Mouse (Mus musculus): ENCODE measurements at regions not wholly inside any gene's neighbourhood (a gene's known extent, or its start where the extent isn't known, plus 50 kb on each side); places are given as distances from the start of the nearest gene placed in this dataset. TPM values are rescaled to one million over a fixed set of nuclear protein-coding genes. Genes with fewer than 3 reads are reported as not detected.
A peak's percentile ranks its signal among the peaks of the same experiment; 100 is the strongest.

DNA sequence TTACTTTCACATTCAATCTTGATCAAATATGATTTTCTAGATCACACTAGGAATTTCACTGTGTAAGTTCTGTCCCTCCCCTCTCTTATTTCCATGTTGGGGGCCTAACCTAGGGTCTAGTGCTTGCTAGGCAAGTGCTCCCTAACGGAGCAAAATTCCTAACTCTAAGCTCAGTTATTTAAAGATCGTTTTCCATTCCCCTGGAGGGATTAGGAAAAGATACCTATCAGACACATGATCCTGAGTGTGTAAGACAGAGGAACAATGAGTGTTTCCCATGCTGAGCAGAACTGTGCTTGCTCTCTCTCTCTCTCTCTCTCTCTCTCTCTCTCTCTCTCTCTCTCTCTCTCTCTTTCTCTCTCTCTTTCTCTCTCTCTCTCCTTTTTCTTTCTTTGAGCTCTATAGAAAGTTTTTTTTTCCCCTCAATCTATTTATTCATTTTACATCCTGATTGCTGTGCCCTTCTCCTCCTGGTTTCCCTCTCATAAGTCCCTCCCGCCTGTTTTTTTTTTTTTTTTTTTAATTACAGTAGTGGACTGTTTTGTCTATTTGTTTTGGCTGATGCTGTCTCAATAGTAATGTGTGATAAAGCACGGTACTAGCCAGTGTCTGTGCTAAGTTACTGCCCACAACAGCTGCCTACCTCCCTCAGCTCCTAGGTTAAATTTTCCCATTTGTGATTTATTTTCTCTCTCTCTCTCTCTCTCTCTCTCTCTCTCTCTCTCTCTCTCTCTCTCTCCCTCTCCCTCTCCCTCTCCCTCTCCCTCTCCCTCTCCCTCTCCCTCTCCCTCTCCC is 69.5 kb upstream of the Pbx1 start:
- no peak for ATAC-seq (ENCODE audit: low FRiP score, low TSS enrichment)
- H3K4me3 ChIP-seq (ENCODE audit: low read length) = no peak overlapping the region
- H3K4me2 ChIP-seq (replicated peaks; ENCODE audit: low read depth, low read length) = no peak overlapping the region
- H3K27me3 ChIP-seq (ENCODE audit: insufficient read depth, low read length) = no peaks in the 10 kb centered on the region
- WGBS = 25% methylated on average over 4 of the region's 4 CpGs
- H3K9me3 ChIP-seq (ENCODE audit: low read length) = no peaks in the 10 kb centered on the region
- peaks cover 6% of the 10 kb centered on the region; the same call in 1 of the 2 replicates for H3K4me1 ChIP-seq (ENCODE audit: insufficient read depth, low read length)
- H3K27ac ChIP-seq (ENCODE audit: low read length) = no peak overlapping the region
- H3K9ac ChIP-seq (replicated peaks; ENCODE audit: low read length) = no peak overlapping the region
- no peaks in the 10 kb centered on the region for H3K36me3 ChIP-seq (ENCODE audit: insufficient read depth, low read length)

DNA sequence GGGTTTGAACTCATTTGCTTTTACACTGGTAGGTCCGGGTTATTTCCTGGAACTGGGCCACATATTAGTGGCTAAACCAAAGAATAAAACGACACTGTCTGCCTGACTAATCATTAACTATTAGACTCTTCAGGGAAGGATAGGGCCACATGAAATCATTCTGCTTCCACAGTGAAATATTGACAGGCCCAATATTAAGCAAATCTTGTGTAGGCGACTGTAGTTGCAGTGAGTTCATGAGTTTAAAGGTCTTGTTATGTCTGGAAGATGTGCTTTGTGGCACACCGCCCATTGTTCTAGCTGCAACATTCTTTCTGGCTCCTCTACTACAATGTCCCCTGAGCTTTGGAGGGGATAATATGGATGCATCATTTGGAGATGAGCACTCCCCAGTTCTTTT is 65.7 kb upstream of the Pbx1 start:
- no peak for ATAC-seq (ENCODE audit: low FRiP score, low TSS enrichment)

DNA sequence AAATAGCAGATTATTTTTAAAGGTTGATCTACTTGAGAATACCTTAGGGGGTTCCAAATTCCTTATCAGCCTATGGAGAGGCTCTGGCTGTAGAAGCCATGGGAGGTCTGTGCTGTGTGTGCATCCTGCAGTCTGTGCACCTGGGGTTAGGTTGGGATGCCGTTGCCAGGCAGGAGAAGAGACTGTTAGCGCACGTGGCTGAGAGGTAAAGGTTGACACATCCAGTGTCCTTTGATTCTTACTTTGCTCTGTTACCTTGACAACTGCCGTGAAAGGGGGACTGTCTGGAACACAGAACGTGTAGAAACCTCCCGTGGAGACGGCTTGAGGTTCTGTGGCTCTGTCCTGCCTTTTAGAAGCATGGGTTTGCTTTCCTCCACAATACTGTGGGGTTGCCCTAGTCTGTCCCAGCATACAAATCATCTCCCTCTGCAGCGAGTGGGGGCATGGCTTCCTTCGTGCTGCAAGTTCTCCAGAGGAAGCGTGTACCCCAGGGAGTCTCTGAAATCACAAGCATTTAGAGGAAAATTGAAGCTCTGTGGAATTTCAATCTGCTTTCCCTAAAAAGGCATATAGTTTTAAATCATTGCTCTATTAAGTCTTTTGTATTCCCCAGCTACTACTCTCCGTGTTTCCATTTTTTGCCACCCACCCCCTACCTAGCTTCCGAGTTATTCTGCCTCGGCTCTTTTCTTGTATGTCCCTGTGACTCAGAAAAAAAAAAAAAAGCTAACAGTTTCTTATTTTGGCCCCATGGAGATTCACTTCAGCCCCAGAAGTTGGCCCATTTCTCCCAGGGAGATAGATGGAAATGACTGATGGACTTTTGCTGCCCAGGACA is 63.8 kb upstream of the Pbx1 start:
- no peak overlapping the region for H3K4me3 ChIP-seq (ENCODE audit: low read length)
- no peaks in the 10 kb centered on the region for H3K36me3 ChIP-seq (ENCODE audit: insufficient read depth, low read length)
- ATAC-seq (ENCODE audit: low FRiP score, low TSS enrichment) = no peak
- peak overlapping the region; percentile 16; the same call in 1 of the 2 replicates for H3K4me2 ChIP-seq (replicated peaks; ENCODE audit: low read depth, low read length)
- H3K4me1 ChIP-seq (ENCODE audit: insufficient read depth, low read length) = 0 out of 2 replicates have a peak, but pooled peaks cover 2% of the 10 kb centered on the region
- no peak overlapping the region for H3K9ac ChIP-seq (replicated peaks; ENCODE audit: low read length)
- H3K27ac ChIP-seq (ENCODE audit: low read length) = no peak overlapping the region
- no peaks in the 10 kb centered on the region for H3K27me3 ChIP-seq (ENCODE audit: insufficient read depth, low read length)
- no peaks in the 10 kb centered on the region for H3K9me3 ChIP-seq (ENCODE audit: low read length)
- WGBS = 66% methylated on average over 13 of the region's 13 CpGs

More for the DNA sequence above, 65.7 kb upstream of the Pbx1 start:
- no peak overlapping the region for H3K9ac ChIP-seq (replicated peaks; ENCODE audit: low read length)
- H3K9me3 ChIP-seq (ENCODE audit: low read length) = no peaks in the 10 kb centered on the region
- no peaks in the 10 kb centered on the region for H3K27me3 ChIP-seq (ENCODE audit: insufficient read depth, low read length)
- no peak overlapping the region for H3K4me2 ChIP-seq (replicated peaks; ENCODE audit: low read depth, low read length)
- H3K4me3 ChIP-seq (ENCODE audit: low read length) = no peak overlapping the region
- 65% methylated on average over 4 of the region's 4 CpGs for WGBS
- H3K36me3 ChIP-seq (ENCODE audit: insufficient read depth, low read length) = no peaks in the 10 kb centered on the region
- H3K4me1 ChIP-seq (ENCODE audit: insufficient read depth, low read length) = peaks cover 8% of the 10 kb centered on the region; the same call in 1 of the 2 replicates
- no peak overlapping the region for H3K27ac ChIP-seq (ENCODE audit: low read length)

DNA sequence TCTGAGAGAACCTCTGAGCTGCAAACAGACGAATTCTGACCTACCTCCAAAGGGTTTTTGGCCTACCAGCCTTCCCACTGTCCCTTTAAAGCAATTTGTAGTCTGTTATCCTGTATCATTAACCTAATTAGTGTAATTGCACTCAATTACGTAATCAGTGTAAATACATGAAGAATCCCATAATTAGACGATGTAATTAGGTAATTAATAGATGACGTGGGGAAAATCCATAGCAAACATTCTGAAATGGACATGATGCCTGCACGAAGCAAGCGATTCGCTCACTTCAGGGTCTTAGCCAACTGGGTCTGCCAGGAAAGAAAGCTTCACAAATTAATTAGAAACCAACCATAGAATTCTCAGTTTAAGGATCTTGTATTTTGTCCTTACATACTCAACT is 55.4 kb upstream of the Pbx1 start:
- Histone ChIP-seq H3K27ac (ENCODE audit: low read length) (no peak overlapping the region), H3K36me3 (ENCODE audit: insufficient read depth, low read length) (no peaks in the 10 kb centered on the region), H3K4me1 (ENCODE audit: insufficient read depth, low read length) (no peaks in the 10 kb centered on the region), H3K4me2 (replicated peaks; ENCODE audit: low read depth, low read length) (no peak overlapping the region), H3K9ac (replicated peaks; ENCODE audit: low read length) (no peak overlapping the region), H3K9me3 (ENCODE audit: low read length) (no peaks in the 10 kb centered on the region), H3K27me3 (ENCODE audit: insufficient read depth, low read length) (no peaks in the 10 kb centered on the region), H3K4me3 (ENCODE audit: low read length) (no peak overlapping the region)
- ATAC-seq (ENCODE audit: low FRiP score, low TSS enrichment) = no peak
- WGBS = 84% methylated on average over 7 of the region's 7 CpGs

DNA sequence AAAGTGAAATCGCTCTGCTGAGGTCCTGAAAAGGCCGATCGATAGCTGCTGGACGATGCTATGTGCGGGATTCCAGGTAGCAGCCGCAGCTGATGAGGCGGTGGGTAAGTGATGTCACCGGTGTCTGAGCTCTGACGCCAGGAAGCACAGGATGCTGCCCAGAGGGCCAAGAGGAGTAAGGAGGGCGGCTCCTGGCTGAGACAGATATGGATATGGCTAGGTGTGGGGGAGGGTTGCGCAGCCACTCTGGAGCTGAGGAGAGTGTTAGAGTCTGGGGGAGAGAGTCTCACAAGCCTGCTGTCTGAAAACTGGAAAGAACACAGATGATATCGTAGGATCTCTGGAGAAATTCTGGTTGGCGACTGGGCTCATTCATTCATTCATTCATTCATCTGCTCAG is 51.6 kb upstream of the Pbx1 start:
- ATAC-seq (ENCODE audit: low FRiP score, low TSS enrichment) = no peak
- no peak overlapping the region for H3K9ac ChIP-seq (replicated peaks; ENCODE audit: low read length)
- no peak overlapping the region for H3K4me2 ChIP-seq (replicated peaks; ENCODE audit: low read depth, low read length)
- H3K36me3 ChIP-seq (ENCODE audit: insufficient read depth, low read length) = no peaks in the 10 kb centered on the region
- H3K4me3 ChIP-seq (ENCODE audit: low read length) = no peak overlapping the region
- no peaks in the 10 kb centered on the region for H3K9me3 ChIP-seq (ENCODE audit: low read length)
- H3K27ac ChIP-seq (ENCODE audit: low read length) = no peak overlapping the region
- WGBS = 75% methylated on average over 13 of the region's 13 CpGs
- no peaks in the 10 kb centered on the region for H3K27me3 ChIP-seq (ENCODE audit: insufficient read depth, low read length)
- H3K4me1 ChIP-seq (ENCODE audit: insufficient read depth, low read length) = no peaks in the 10 kb centered on the region

Small RNA genes lying in the stretch of these regions (microRNA-seq; reads per million reads assigned to microRNA genes)
- gene Mir6348 (not detected), gene Mir6354 (not detected)
